Mouse (Mus musculus): ENCODE measurements at regions not wholly inside any gene's neighbourhood (a gene's known extent, or its start where the extent isn't known, plus 50 kb on each side); places are given as distances from the start of the nearest gene placed in this dataset.

DNA sequence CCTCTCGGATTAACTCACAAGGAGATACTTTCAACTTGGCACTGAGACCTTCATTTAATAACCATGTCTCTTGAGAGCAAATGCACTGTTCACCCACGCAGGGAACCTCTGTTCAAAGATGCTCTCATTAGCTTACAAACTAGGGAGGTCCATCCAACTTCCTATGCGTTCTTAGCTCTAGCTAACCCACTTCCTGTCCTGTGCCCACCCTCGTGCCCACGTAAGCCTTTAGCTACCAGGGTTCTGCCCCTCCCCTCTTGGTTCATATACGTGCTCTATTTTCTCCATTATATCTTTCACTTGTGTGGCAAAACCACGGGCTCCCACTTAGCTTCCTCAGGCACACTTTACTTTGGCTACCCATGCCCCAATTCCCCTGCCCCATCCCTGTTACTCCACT, 53.4 kb upstream of the Ppp2r5c start:
- no peaks in the 10 kb centered on the region for H3K36me3 ChIP-seq (ENCODE audit: control insufficient read depth, insufficient read depth, low read length)
- no peaks in the 10 kb centered on the region for H3K4me1 ChIP-seq (ENCODE audit: control insufficient read depth, insufficient read depth, low read length)
- no peak overlapping the region for H3K27ac ChIP-seq (ENCODE audit: low read depth, low read length)
- H3K9me3 ChIP-seq (replicated peaks; ENCODE audit: control insufficient read depth, low read length): no peaks in the 10 kb centered on the region
- no peak overlapping the region for H3K4me3 ChIP-seq (ENCODE audit: low read depth, low read length)
- ATAC-seq (replicated peaks; ENCODE audit: insufficient number of reproducible peaks, low FRiP score, low TSS enrichment): no peak
- no peaks in the 10 kb centered on the region for H3K27me3 ChIP-seq (ENCODE audit: control insufficient read depth, insufficient read depth, low read length)
- WGBS (ENCODE audit: insufficient replicate concordance): 81% methylated on average over 7 of the region's 7 CpGs
- H3K4me2 ChIP-seq: no peak overlapping the region
- no peak overlapping the region for H3K9ac ChIP-seq (ENCODE audit: low read depth, low read length)
